Mouse (Mus musculus) layer of hippocampus, adult 2 months (tissue): ENCODE measurements at regions not wholly inside any gene's neighbourhood (a gene's known extent, or its start where the extent isn't known, plus 50 kb on each side); places are given as distances from the start of the nearest gene placed in this dataset.
A peak's percentile ranks its signal among the peaks of the same experiment; 100 is the strongest.

ENCODE experiments used
- DNase-seq, 2 experiments: peaks; one replicate each; pipeline ENCODE4 v3.0.0; 2022; ENCODE audit warnings: low spot score in 2 of 2
- H3K27ac ChIP-seq: fragments of 200-600 bp; 2 replicates; pipeline ENCODE4 v1.8.1; 2022
- H3K4me3 ChIP-seq: fragments of 200-600 bp; 2 replicates; pipeline ENCODE4 v1.8.1; 2022; ENCODE audit warnings: mild to moderate bottlenecking
- CTCF ChIP-seq: fragments of 200-600 bp; conservative IDR thresholded peaks from 2 replicates; pipeline ENCODE4 v1.8.1; 2022; ENCODE audit warnings: antibody characterized with exemption, mild to moderate bottlenecking, moderate library complexity

- DNase-seq, result peak; percentile 17 to 36
- H3K27ac ChIP-seq, result peak overlapping the region; percentile 69
- no peak for TF ChIP-seq CTCF
- H3K4me3 ChIP-seq, result no peak overlapping the region
These were observed 530.9 kb downstream of the 1810013L24Rik start for GRCm38 (mm10) chr16:9360741-9361255.

- peak; percentile 12; the same call in 1 of the 2 replicates for TF ChIP-seq CTCF
- Histone ChIP-seq H3K27ac (peak overlapping the region; percentile 69), H3K4me3 (no peak overlapping the region)
- no peak for DNase-seq
These were observed 532.2 kb downstream of the 1810013L24Rik start for GRCm38 (mm10) chr16:9362116-9362515.

- no peak for DNase-seq
- H3K27ac ChIP-seq, result no peak overlapping the region
- H3K4me3 ChIP-seq, result no peak overlapping the region
- TF ChIP-seq CTCF, result no peak
These were observed 534.2 kb downstream of the 1810013L24Rik start for GRCm38 (mm10) chr16:9364105-9364504.

GRCm38 (mm10) chr16:9390986-9391385, 561.1 kb downstream of the 1810013L24Rik start:
- TF ChIP-seq CTCF, result no peak
- no peak for DNase-seq
- no peak overlapping the region for H3K4me3 ChIP-seq
- no peak overlapping the region for H3K27ac ChIP-seq

GRCm38 (mm10) chr16:9404736-9405135, 574.8 kb downstream of the 1810013L24Rik start:
- H3K4me3 ChIP-seq, result no peak overlapping the region
- TF ChIP-seq CTCF, result no peak
- no peak for DNase-seq
- H3K27ac ChIP-seq, result no peak overlapping the region

GRCm38 (mm10) chr16:9408196-9408595, 578.3 kb downstream of the 1810013L24Rik start:
- no peak for DNase-seq

GRCm38 (mm10) chr16:9430509-9430908, 564.9 kb downstream of the Grin2a start:
- Histone ChIP-seq H3K4me3 (no peak overlapping the region), H3K27ac (no peak overlapping the region)
- no peak for TF ChIP-seq CTCF
- DNase-seq, result no peak

More at GRCm38 (mm10) chr16:9408196-9408595, 578.3 kb downstream of the 1810013L24Rik start:
- H3K27ac ChIP-seq, result no peak overlapping the region
- TF ChIP-seq CTCF, result no peak
- H3K4me3 ChIP-seq, result no peak overlapping the region

- no peak overlapping the region for H3K27ac ChIP-seq
- no peak for DNase-seq
- no peak overlapping the region for H3K4me3 ChIP-seq
- no peak for TF ChIP-seq CTCF
These were observed 556.0 kb downstream of the Grin2a start for GRCm38 (mm10) chr16:9439300-9439856.

GRCm38 (mm10) chr16:9439891-9440290, 555.5 kb downstream of the Grin2a start:
- no peak overlapping the region for H3K27ac ChIP-seq
- TF ChIP-seq CTCF, result no peak
- no peak for DNase-seq
- no peak overlapping the region for H3K4me3 ChIP-seq

- no peak for TF ChIP-seq CTCF
- peak; percentile 21 to 48 for DNase-seq
- Histone ChIP-seq H3K4me3 (no peak overlapping the region), H3K27ac (no peak overlapping the region)
These were observed 543.3 kb downstream of the Grin2a start for GRCm38 (mm10) chr16:9452058-9452457.

GRCm38 (mm10) chr16:9457574-9457973, 537.8 kb downstream of the Grin2a start:
- Histone ChIP-seq H3K4me3 (no peak overlapping the region), H3K27ac (no peak overlapping the region)
- DNase-seq, result no peak
- TF ChIP-seq CTCF, result no peak

- H3K27ac ChIP-seq, result no peak overlapping the region
- TF ChIP-seq CTCF, result no peak
- no peak for DNase-seq
- no peak overlapping the region for H3K4me3 ChIP-seq
These were observed 532.9 kb downstream of the Grin2a start for GRCm38 (mm10) chr16:9462497-9462896.

- TF ChIP-seq CTCF, result peak; percentile 72
These were observed 526.0 kb downstream of the Grin2a start for GRCm38 (mm10) chr16:9469394-9469793.

GRCm38 (mm10) chr16:9485291-9485690, 510.1 kb downstream of the Grin2a start:
- no peak overlapping the region for H3K27ac ChIP-seq
- H3K4me3 ChIP-seq, result no peak overlapping the region
- DNase-seq, result no peak
- no peak for TF ChIP-seq CTCF

More at GRCm38 (mm10) chr16:9469394-9469793, 526.0 kb downstream of the Grin2a start:
- H3K4me3 ChIP-seq, result no peak overlapping the region
- no peak overlapping the region for H3K27ac ChIP-seq
- no peak for DNase-seq
